Mouse (Mus musculus) cerebellum, adult 2 months (tissue): ENCODE data around the gene Hdac11.

ENCODE experiments used
- CTCF ChIP-seq: fragments of 200-500 bp; IDR thresholded peaks from 2 replicates; pipeline ENCODE4 v1.5.1; 2011; ENCODE audit warnings: low read depth, mild to moderate bottlenecking, control low read depth, low read length, moderate library complexity, borderline replicate concordance; ENCODE audit not compliant: insufficient read depth
- POLR2A ChIP-seq: fragments of 200-500 bp; IDR thresholded peaks from 2 replicates; pipeline ENCODE4 v1.6.1; 2011; ENCODE audit warnings: low read length, control low read depth, borderline replicate concordance; ENCODE audit not compliant: insufficient read depth

DNA sequence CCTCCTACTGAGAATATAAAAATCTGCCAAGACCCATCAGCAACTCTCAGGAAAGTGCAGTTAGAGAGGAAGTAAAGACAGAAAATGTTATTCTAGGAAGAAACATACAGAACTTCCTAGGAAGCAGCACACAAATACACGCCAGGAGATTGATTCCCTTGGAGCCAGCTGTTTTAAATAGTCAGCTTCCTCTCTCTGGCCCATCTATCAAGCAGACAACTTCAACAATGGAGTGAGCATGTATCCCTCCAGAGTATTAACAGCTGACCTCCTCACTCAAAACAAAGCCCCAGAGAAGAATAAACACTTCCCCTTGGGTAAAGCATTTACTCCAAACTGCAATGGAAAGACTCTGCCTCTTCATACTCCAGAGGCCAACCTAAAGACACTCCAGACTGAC, 41.3 kb upstream of the Hdac11 start:
- no peak for TF ChIP-seq CTCF
- no peak for TF ChIP-seq POLR2A
